Mouse (Mus musculus): ENCODE measurements around the gene Msl3l2. TPM values are rescaled to one million over a fixed set of nuclear protein-coding genes. Genes with fewer than 3 reads are reported as not detected.
A peak's percentile ranks its signal among the peaks of the same experiment; 100 is the strongest.

Msl3l2 gene
- total RNA-seq (2021): 1 to 10 TPM; 4.9 to 5.5 TPM

DNA sequence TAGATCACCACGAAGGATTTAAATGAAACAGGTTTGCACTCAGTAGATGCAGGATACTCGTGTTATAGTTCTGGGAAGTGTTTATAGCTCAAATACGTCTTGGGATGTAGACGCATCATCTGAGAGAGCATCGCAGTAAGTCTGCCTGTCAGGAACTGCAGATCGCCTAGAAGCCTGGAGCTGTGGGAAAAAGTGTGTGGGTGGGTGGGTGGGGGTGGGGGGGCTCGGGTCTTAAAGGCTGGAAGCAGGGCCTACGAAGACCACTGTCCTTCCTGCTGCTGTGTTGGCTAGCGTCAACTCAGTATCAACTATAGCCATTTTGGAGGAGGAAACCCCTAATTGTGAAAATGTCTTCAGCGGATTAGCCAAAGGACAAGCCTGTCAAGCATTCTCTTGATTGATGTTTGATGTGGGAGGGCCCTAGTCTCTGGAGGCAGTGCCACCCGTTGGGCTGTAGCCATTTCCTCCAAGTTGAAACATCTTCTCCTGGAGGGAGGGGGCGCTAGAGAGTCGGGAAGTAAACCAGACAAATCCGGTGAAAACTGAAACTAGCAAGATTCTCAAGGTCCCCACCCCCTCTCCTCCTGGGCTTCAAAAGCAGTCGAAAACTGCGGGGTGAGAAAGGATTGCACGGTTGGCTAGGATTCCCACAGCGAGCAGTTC is at the start of gene Msl3l2:
Msl3l2 (plus strand) TSS at position 585 of the 663 bp plus-strand sequence.
- peak; percentile 93 to 96 for DNase-seq
- intact Hi-C loops (cut with DNase I): loop anchor here (1.0 to 5.0 kb wide), 2 partner anchors 121 to 233 kb away; partner anchors contain the start of gene Tbc1d32

DNA sequence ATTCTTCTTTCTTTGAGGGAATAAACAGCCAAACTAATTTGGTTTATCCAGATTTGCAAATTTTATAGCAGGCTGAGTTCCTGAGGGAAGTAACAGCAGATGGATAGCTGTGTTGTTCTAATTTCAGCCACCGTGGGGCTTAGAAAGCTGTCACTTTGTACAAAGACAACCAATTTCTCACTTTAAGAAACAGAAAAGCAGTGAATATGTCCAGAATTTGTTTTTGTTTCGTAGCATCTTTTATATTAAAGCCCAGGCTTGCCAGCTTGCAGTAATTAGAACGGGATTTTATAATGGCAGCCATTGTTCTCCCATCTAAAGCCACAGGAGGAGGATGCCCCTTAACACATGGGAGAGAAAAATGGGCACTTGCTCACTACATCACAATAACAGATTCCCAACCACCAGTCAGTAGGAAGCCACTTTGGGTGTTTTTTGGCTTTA is 47.7 kb upstream of the Msl3l2 start:
- intact Hi-C loops (cut with DNase I): no loop called here
- DNase-seq: no peak

DNA sequence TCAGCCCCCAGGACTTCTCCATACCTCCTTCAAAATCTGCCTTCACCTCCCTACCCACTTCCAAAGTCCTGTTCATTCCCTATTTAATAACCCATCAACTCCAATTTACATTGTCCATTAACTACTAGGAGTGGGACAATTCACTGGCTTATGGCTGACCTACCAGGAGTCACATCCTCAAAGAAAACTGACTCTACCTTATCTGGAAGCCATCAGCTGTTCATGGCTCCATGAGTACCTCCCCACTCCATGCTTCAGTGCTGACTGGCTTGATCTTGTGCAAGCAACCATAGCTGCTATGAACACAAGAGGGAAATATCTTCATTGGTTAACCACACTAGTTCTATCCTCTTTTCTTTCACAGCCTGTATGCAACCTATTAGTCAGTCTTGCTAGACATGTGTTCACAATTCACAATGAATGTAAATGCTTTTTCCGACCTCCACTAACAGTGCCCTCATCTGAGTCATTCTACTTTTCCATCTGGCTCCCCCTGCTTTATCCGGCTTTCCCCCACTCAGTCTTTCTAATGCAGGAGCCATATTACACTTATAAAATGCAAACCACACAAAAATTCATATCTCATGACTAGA is 45.4 kb upstream of the Msl3l2 start:
- DNase-seq: no peak
- intact Hi-C loops (cut with DNase I): no loop called here

DNA sequence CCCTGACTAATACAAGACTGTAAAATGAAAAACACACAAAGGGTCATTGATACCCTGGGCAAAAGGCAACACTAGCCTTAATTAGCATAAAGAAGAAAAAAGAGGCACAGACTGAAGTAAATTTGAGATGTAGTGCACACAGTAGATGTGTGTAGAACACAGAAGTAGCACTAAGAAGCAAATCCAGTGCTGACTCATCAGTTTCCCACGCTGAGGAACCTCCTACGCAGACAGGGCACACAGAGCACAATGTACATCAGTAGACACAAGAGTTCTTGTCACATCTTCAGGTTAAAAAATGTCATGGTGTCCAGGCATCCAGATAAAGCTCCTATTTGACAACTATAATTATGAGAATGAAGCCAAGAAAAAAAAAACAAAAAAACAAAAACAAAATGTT is 44.0 kb upstream of the Msl3l2 start:
- intact Hi-C loops (cut with DNase I): no loop called here
- DNase-seq: no peak

DNA sequence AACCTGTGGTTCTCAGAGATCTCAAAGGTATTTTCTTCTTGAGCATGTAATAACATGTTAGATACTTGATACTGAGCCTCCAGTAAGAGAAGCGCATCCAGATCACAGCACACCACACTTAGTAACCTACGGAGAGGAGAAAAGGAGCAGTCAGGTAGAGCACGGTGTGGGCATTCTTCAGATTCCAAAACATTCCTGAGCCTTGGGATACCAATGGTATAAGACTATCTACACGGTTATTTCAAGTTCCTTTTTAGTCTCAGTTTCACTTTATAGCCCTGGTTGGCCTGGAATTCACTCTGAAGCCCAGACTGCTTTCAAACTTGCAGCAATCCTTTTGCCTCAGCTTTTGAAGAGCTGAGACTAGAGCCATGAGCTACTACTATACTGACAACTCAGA is 17.0 kb upstream of the Msl3l2 start:
- no peak for DNase-seq
- intact Hi-C loops (cut with DNase I): no loop called here

DNA sequence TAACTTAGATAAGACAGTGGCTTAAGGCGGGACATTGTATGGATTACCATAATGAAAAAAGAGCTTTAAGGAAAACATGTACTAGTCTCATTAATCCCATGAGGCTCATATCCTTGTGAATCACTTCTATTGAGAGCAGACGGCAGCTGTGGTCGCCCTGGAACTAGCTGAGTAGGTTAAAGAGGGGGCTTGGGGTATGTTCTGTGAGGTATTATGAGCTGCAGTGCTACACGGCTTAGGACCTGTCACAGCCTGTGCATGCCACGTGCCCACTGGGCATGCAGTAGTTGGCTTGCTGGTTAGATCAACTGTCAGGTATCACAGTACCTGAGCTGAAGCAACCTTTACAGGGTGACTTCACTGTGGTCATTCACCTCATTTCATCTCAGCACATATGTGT is 12.1 kb upstream of the Msl3l2 start:
- intact Hi-C loops (cut with DNase I): no loop called here
- no peak for DNase-seq

DNA sequence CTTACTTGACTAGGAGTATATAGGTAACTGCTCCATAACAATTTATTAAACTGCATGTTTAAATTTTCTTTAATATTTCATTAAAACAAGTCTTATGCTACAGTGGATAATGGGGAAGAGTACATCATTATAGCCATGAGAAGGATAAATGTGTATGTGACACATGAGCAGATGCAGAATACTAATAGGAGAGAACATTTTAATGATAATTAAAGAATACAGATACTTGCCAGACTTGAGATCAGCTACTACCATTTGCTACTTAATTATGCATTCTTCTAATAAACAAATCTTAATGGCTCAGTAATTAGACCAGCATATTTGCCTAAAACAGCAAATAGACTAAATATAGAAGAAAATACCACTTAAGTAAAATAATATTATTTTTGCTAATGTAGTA is 10.0 kb upstream of the Msl3l2 start:
- intact Hi-C loops (cut with DNase I): no loop called here

DNA sequence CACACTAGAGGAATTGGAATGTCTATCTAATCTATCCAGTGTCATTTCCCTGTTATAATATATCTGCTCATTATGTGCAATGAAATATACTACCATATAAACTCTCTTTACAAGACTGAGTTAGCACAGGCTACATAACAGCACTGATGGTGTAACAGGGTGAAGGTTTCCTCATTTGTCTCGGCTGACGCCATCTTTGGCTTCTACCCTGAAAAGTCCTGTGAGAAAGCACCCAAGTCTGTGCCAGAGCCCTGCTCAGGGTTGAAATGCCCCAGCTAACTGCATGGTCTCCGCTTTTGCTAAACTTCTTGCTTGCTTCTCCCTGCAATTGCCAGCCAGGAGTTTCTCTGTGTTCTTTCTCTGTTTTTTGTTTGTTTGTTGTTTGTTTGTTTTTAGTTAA is 7.6 kb upstream of the Msl3l2 start:
- intact Hi-C loops (cut with DNase I): no loop called here

More for the DNA sequence above, 10.0 kb upstream of the Msl3l2 start:
- no peak for DNase-seq

DNA sequence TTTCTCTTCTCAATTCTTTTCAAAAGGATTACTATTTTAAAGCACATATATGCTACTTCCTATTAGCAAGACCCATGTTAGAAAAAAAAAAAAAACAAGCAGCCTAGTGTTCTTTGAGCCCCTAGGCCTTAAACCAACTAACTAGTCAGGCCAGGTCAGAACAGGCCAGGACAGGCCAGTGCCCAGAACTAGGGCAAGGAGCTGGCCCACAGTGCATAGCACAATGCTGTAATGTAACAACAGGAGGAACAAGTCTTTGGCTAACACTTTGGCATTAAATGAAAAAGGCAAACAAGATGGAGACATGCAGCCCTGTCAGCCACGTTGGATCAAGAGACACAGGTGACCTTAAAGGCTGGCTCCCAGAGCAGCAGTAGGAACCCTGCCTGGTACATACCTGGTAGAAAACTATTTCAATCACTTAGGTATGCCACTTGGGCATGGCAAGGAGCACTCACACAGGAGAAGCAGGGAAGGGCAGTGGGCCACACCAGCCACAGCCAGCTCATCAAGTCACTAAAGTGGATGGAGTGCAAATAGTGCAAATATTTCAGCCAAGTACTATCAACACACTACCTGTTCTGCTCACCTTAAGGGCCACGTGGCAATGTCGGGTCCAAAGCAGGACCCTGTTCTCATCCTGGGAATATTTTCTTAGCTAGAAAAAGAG is 6.9 kb upstream of the Msl3l2 start:
- intact Hi-C loops (cut with DNase I): no loop called here
- DNase-seq: no peak

More for the DNA sequence above, 7.6 kb upstream of the Msl3l2 start:
- DNase-seq: no peak

DNA sequence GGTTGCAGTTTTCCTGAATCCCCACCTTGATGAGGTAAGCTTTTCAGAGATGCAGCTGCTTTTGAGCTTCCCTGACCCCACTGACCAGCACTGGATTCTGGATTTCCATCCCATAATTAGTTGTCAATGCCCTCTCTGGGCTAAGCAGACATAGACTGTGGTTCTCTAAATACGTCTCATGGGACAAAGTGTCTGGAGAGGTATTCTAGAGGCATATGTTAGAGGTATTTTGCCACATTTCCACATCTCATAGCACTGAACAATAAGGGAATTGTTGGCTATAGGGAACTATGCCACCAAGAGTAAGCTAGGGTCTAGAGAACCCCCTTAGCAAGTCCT is 248 bp downstream of the Msl3l2 start:
- no peak for DNase-seq
- intact Hi-C loops (cut with DNase I): loop anchor here (1.0 to 5.0 kb wide), 2 partner anchors 120 to 232 kb away; partner anchors contain the start of gene Tbc1d32

DNA sequence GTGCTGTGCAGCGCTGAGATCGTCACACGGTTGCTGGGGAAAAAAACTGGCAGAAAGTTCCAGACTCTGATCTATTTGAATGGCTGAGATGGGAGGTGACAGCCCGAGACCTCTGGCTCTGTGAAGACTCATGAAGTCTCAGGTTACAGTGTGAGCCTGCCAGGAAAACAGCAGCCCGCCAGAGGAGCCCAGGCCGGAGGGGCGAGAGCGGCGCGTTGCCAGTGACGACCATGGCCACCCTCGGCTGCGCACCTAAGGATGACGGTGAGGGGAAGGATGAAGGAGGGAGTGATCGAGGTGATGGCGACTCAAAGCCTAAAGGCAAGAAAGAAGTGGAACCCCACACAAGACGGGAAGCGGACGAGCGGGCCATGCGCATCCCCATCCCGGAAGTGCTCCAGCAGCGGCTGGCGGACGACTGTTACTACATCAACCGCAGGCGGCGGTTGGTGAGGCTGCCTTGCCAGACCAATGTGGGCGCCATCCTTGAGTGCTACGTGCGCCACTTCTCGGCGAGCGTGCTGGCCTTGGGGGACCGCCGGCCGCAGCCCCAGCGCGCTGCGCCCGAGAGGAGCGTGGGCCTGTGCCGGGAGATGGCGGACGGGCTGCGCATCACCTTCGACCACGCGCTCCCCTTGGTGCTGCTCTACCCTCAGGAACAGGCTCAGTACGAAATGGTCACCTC is 8.4 kb downstream of the Msl3l2 start:
- DNase-seq: peak; percentile 61 to 74
- intact Hi-C loops (cut with DNase I): no loop called here

DNA sequence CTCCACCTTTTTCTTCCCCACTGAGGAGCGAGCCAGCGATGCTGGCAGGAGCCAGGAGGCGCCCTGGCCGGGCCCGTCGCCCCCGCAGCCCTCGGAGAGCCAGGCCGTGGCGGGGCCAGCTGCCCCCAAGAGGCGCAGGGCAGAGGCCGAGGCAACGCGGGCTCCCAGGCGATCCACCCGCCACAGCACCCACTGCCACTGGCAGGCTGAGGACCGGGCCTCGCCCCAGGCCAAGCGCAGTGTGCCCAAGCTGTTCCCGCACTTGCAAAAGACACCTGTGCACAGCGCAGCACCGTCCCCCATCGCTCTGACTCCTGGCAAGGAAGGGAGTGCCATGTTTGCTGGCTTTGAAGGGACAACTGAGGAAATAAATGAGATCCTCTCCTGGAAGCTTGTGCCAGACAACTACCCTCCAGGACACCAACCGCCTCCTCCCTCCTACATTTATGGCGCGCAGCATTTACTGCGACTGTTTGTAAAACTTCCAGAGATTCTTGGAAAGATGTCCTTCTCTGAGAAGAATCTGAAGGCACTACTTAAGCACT is 9.0 kb downstream of the Msl3l2 start:
- intact Hi-C loops (cut with DNase I): no loop called here
- peak in 1 of 2 experiments; percentile 3 for DNase-seq

DNA sequence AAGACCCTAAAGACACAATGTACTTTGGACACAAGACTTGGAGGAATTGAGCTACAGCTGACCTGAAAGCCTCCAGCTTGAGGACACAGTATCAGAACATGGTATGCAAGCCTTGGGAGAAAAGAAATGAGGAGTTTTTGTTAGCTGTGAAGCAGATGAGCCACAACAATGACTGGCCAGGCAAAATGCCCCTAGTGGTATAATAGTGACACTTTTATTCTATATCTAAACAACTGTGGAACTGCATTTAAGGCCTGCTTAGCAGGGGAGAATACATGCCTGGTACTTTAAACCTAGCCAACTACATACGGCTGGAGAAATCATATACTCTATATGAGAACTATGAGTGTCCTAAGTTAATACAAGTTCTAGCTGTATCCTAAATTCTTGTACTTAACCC is 20.3 kb downstream of the Msl3l2 start:
- DNase-seq: no peak
- intact Hi-C loops (cut with DNase I): no loop called here

DNA sequence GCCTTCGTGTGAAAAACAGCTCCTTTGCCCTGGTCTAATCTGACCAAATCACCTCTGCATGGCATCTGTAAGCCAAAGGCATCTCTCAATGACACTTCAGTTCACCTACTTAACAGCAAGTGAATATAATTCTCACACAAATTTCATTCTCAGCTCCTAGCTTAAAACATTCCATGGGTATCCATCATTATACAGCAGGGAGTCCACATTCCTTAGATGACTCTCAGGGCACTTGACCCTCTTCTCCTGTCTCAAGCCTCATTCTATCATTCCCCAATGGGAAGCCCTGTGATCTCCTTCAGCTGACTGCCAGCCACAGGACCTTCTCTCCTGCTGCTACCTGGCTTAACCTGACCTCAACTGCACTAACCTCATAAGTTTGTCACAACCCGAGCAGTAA is 22.9 kb downstream of the Msl3l2 start:
- no peak for DNase-seq
- intact Hi-C loops (cut with DNase I): no loop called here

DNA sequence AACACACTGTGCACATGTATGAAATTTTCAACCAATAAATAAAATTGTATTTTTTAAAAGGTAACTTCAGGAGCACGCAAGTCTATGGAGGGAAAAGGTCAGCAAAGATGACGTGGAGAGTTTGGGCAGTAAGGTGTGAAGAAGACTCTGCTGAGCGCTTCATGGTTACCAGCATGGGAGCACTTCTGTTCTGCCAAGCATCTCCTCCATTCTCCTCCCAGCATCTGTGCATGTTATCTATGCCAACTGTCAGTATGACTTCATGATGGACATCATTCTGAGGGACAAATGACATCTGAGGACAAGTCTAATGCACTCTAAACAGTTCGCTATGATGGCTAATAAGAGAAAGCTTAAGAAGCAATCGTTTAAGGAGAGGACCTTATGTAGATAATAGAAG is 30.5 kb downstream of the Msl3l2 start:
- intact Hi-C loops (cut with DNase I): no loop called here
- DNase-seq: no peak

DNA sequence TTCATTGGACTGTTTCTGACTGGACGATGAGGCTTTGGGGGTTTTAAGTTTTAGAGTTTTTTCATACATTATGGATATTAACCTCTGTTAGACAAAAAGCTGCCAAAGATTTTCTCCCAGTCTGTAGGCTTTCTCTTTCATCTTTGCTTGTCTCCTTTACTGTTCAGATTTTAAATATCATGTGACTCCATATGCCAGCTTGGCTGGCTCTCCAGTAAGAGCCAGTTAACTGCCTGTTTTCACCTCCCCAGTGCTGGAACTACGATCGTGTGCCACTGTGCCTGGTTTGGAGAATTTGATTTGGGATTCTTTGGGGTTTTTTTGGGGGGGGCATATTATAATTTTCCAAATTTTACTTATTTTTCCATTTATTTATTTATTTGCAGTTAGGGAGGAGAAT is 42.2 kb downstream of the Msl3l2 start:
- intact Hi-C loops (cut with DNase I): no loop called here
- DNase-seq: no peak

DNA sequence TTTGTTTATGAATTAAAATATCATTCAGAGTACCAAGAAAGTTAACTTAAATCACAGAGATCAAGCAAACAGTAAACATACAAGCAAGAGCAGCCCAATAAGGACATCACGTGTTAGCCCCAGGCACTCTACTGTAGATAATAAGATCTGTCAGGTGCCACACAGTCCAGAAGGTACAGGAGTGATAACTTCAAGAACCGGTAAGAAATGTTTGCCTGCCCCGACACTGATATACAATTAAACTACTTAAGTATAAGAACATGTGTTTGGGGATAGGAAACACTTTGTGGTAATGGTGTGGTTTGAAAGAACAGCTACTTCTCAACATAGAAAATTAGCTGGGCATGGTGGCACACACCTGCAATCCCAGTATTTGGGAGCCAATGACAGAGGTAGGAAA is 50.2 kb downstream of the Msl3l2 start:
- intact Hi-C loops (cut with DNase I): no loop called here
- DNase-seq: no peak

DNA sequence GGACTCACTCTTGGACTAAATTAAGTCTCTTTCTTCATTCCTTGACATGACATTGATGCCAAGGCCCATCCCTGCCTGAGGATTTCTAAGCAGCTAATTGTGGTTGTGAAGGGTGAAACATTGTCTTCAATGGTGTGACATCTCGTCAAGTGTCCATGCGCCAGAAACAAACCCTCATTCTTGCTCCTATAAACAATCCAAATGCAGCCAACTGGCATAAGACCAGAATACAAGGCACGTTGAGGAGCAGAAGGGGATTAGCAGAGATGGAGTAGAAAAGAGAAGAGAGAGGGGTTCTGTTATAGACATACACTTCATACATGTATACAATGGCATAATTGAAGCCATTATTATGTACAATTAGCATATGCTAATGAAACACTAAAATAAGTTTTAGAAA is 51.5 kb downstream of the Msl3l2 start:
- no peak for DNase-seq
- intact Hi-C loops (cut with DNase I): no loop called here

DNA sequence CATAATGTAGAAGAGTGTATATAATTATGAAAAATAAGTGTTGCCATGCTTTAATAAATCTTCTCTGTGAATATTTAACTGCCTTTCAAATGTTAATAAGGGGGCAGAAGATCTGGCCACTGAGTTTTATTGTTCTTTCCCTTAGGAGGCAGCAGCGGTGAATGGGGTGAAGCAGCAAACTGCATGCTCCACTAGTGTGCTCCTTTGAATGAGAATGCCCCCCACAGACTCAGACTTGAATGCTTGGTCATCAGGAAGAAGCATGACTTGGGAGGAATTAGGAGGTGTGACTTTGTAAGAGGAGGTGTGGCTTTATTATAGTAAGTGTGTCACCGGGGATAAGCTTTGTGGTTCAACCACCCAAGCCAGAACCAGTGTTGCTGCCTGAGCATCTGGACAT is 52.0 kb downstream of the Msl3l2 start:
- no peak for DNase-seq

DNA sequence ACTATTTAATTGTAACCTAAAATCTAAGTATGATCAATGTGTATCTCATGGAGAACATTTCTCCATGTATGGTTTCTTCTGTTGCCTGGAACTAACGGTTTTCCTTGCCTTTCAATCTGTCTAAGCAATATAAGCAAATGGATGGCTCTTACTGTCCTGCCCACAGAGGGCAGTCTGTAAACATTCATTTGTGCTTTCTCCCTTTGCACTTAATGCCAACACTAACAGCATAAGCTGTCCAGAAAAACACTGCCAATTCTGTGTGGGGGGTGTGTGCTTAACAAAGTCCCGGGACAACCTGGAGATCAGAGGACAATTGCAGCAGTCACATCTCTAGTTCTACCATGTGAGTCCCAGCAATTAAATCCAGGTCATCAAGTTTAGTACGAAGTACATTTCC is 57.7 kb downstream of the Msl3l2 start:
- intact Hi-C loops (cut with DNase I): loop anchor here (1.0 kb wide), 1 partner anchor 175 kb away; no protein-coding TSS in a partner anchor
- DNase-seq: peak; percentile 8 to 9

More for the DNA sequence above, 52.0 kb downstream of the Msl3l2 start:
- intact Hi-C loops (cut with DNase I): no loop called here

DNA sequence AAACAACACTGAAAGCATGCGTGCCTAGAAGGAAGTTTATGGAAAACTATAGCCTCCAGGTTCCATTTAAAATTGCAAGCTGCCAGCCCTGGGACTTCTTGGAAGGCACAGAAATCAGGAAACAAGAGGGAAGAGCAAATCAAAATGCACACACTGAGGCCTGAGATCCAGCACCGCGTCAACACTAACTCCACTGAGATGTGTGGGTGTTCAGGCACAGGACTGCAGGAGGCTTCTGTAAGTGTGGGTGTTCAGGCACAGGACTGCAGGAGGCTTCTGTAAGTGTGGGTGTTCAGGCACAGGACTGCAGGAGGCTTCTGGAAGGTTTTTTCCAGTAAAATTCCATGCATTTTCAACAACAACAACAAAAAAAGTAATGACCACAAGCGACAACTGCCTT is 59.0 kb downstream of the Msl3l2 start:
- no peak for DNase-seq
- intact Hi-C loops (cut with DNase I): no loop called here
